Mouse (Mus musculus): ENCODE data around the gene Cd164. TPM values are rescaled to one million over a fixed set of nuclear protein-coding genes. Genes with fewer than 3 reads are reported as not detected.
A peak's percentile ranks its signal among the peaks of the same experiment; 100 is the strongest.

Gene Cd164
- 171 and 180 TPM in 2 replicates for polyA plus RNA-seq (2014; fragmentation: Nextera tagmentation; extraction: Ambion mirVana)

DNA sequence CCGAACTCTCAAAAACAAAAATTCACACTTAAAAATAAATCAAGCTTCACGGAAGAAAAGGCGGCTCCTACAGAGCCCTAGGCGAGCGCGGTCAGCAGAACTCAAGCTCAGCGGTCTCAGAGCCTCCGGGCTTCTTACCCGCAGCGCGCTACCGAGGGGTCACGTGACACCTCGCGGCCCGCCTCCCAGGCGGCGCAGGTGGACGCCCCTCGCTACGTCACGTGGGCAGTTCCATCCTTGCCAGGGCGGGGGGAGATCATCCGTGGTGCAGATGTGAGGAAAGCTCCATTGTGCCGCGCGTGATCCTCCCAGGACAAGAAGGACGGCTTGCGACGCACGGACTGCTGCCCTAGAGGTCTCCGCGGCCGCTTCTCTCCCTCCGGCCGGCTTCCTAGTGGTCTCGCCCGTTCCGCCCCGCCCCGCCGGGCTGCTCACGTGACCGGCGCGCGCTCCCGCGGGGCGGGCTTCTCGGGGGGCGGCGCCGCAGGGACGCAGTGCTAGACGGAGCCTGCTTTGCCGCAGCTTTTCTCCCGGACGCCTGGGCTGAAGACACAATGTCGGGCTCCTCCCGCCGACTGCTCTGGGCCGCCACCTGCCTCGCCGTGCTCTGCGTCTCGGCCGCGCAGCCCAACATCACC is at the start of gene Cd164:
TSS of gene Cd164 (plus strand) at position 434 of the 638 bp plus-strand sequence.
- H3K9ac ChIP-seq (ENCODE audit: low read length): peak within 1 kb of the TSS; percentile 92
- H3K27ac ChIP-seq (replicated peaks; ENCODE audit: low read depth, low read length): peak within 1 kb of the TSS; percentile 93
- H3K9me3 ChIP-seq (ENCODE audit: control insufficient read depth, low read length): no peaks in the 10 kb centered on the region
- DNase-seq (ENCODE audit: low spot score): peak; percentile 95
- H3K4me3 ChIP-seq (ENCODE audit: low read depth, low read length): peak within 1 kb of the TSS; percentile 69
- ATAC-seq (ENCODE audit: insufficient number of reproducible peaks, low FRiP score, low TSS enrichment, low read depth): peak; percentile 94
- peak within 1 kb of the TSS; percentile 62 for H3K4me2 ChIP-seq (ENCODE audit: low read depth, severe bottlenecking)
- H3K36me3 ChIP-seq (ENCODE audit: control insufficient read depth, insufficient read depth, low read length): no peaks in the 10 kb centered on the region
- no peaks in the 10 kb centered on the region for H3K27me3 ChIP-seq (ENCODE audit: control insufficient read depth, insufficient read depth, low read length)
- H3K4me1 ChIP-seq (ENCODE audit: control insufficient read depth, insufficient read depth, low read length): peaks cover 9% of the 10 kb centered on the region; the same call in 1 of the 2 replicates
- WGBS: under 1% methylated on average over 65 of the region's 69 CpGs

GRCm38 (mm10) chr10:41470693-41471092 is 48.5 kb upstream of the Cd164 start:
- H3K9ac ChIP-seq (ENCODE audit: low read length): no peak overlapping the region
- H3K4me1 ChIP-seq (ENCODE audit: control insufficient read depth, insufficient read depth, low read length): peaks cover 4% of the 10 kb centered on the region
- no peaks in the 10 kb centered on the region for H3K36me3 ChIP-seq (ENCODE audit: control insufficient read depth, insufficient read depth, low read length)
- no peaks in the 10 kb centered on the region for H3K9me3 ChIP-seq (ENCODE audit: control insufficient read depth, low read length)
- WGBS: 88% methylated on average over 3 of the region's 3 CpGs
- ATAC-seq (ENCODE audit: insufficient number of reproducible peaks, low FRiP score, low TSS enrichment, low read depth) (no peak), DNase-seq (ENCODE audit: low spot score) (no peak)
- H3K27ac ChIP-seq (replicated peaks; ENCODE audit: low read depth, low read length): no peak overlapping the region
- no peaks in the 10 kb centered on the region for H3K27me3 ChIP-seq (ENCODE audit: control insufficient read depth, insufficient read depth, low read length)
- no peak overlapping the region for H3K4me3 ChIP-seq (ENCODE audit: low read depth, low read length)
- no peak overlapping the region for H3K4me2 ChIP-seq (ENCODE audit: low read depth, severe bottlenecking)

GRCm38 (mm10) chr10:41472534-41472933 is 46.7 kb upstream of the Cd164 start:
- no peaks in the 10 kb centered on the region for H3K9me3 ChIP-seq (ENCODE audit: control insufficient read depth, low read length)
- DNase-seq (ENCODE audit: low spot score): no peak
- no peaks in the 10 kb centered on the region for H3K27me3 ChIP-seq (ENCODE audit: control insufficient read depth, insufficient read depth, low read length)
- H3K9ac ChIP-seq (ENCODE audit: low read length): no peak overlapping the region
- H3K27ac ChIP-seq (replicated peaks; ENCODE audit: low read depth, low read length): no peak overlapping the region
- H3K4me2 ChIP-seq (ENCODE audit: low read depth, severe bottlenecking): no peak overlapping the region
- no peak overlapping the region for H3K4me3 ChIP-seq (ENCODE audit: low read depth, low read length)
- ATAC-seq (ENCODE audit: insufficient number of reproducible peaks, low FRiP score, low TSS enrichment, low read depth): no peak
- peaks cover 5% of the 10 kb centered on the region for H3K4me1 ChIP-seq (ENCODE audit: control insufficient read depth, insufficient read depth, low read length)
- no peaks in the 10 kb centered on the region for H3K36me3 ChIP-seq (ENCODE audit: control insufficient read depth, insufficient read depth, low read length)

- H3K4me3 ChIP-seq (ENCODE audit: low read depth, low read length): no peak overlapping the region
- no peaks in the 10 kb centered on the region for H3K27me3 ChIP-seq (ENCODE audit: control insufficient read depth, insufficient read depth, low read length)
- no peak overlapping the region for H3K9ac ChIP-seq (ENCODE audit: low read length)
- H3K9me3 ChIP-seq (ENCODE audit: control insufficient read depth, low read length): no peaks in the 10 kb centered on the region
- WGBS: 73% methylated on average over 5 of the region's 5 CpGs
- no peak for DNase-seq (ENCODE audit: low spot score)
- ATAC-seq (ENCODE audit: insufficient number of reproducible peaks, low FRiP score, low TSS enrichment, low read depth): no peak
- no peak overlapping the region for H3K4me2 ChIP-seq (ENCODE audit: low read depth, severe bottlenecking)
- H3K27ac ChIP-seq (replicated peaks; ENCODE audit: low read depth, low read length): no peak overlapping the region
- H3K36me3 ChIP-seq (ENCODE audit: control insufficient read depth, insufficient read depth, low read length): no peaks in the 10 kb centered on the region
- H3K4me1 ChIP-seq (ENCODE audit: control insufficient read depth, insufficient read depth, low read length): peaks cover 7% of the 10 kb centered on the region
Observed at GRCm38 (mm10) chr10:41472962-41473481, 46.2 kb upstream of the Cd164 start.

GRCm38 (mm10) chr10:41473782-41474468 is 45.3 kb upstream of the Cd164 start:
- Histone ChIP-seq H3K27ac (replicated peaks; ENCODE audit: low read depth, low read length) (no peak overlapping the region), H3K27me3 (ENCODE audit: control insufficient read depth, insufficient read depth, low read length) (no peaks in the 10 kb centered on the region), H3K4me2 (ENCODE audit: low read depth, severe bottlenecking) (no peak overlapping the region), H3K4me3 (ENCODE audit: low read depth, low read length) (no peak overlapping the region), H3K4me1 (ENCODE audit: control insufficient read depth, insufficient read depth, low read length) (peaks cover 8% of the 10 kb centered on the region), H3K9me3 (ENCODE audit: control insufficient read depth, low read length) (no peaks in the 10 kb centered on the region), H3K36me3 (ENCODE audit: control insufficient read depth, insufficient read depth, low read length) (no peaks in the 10 kb centered on the region), H3K9ac (ENCODE audit: low read length) (no peak overlapping the region)
- ATAC-seq (ENCODE audit: insufficient number of reproducible peaks, low FRiP score, low TSS enrichment, low read depth) (no peak), DNase-seq (ENCODE audit: low spot score) (no peak)
- WGBS: 82% methylated on average over 6 of the region's 6 CpGs

DNA sequence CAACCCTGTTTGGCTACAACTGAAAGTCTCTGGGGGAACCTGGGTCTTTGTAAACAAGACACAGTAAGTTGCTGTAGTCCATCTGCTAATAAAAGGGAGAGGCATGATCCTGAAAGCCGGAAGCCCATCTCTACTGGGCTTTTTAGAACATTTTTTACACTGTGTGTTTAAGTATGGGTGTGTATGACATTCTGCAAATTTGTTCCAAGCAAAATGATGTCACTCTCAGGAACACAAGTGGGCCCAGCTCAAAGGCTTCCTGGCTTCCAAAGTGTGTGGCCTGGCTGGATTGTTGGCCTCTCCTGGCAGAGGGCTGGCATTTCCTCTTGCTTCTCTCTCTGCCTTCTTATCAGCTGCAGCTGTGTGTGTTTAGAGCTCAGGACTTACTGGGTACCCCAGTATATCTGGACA is 44.2 kb upstream of the Cd164 start:
- H3K36me3 ChIP-seq (ENCODE audit: control insufficient read depth, insufficient read depth, low read length): peaks cover 2% of the 10 kb centered on the region; the same call in 1 of the 2 replicates
- H3K9me3 ChIP-seq (ENCODE audit: control insufficient read depth, low read length): no peaks in the 10 kb centered on the region
- no peaks in the 10 kb centered on the region for H3K27me3 ChIP-seq (ENCODE audit: control insufficient read depth, insufficient read depth, low read length)
- H3K9ac ChIP-seq (ENCODE audit: low read length): no peak overlapping the region
- no peak overlapping the region for H3K4me3 ChIP-seq (ENCODE audit: low read depth, low read length)
- H3K4me2 ChIP-seq (ENCODE audit: low read depth, severe bottlenecking): no peak overlapping the region
- no peak for ATAC-seq (ENCODE audit: insufficient number of reproducible peaks, low FRiP score, low TSS enrichment, low read depth)
- H3K4me1 ChIP-seq (ENCODE audit: control insufficient read depth, insufficient read depth, low read length): peaks cover 8% of the 10 kb centered on the region
- no peak for DNase-seq (ENCODE audit: low spot score)
- WGBS: 58% methylated on average over 1 of the region's 1 CpGs
- no peak overlapping the region for H3K27ac ChIP-seq (replicated peaks; ENCODE audit: low read depth, low read length)

- Histone ChIP-seq H3K27ac (replicated peaks; ENCODE audit: low read depth, low read length) (peak within 1 kb of the TSS; percentile 77), H3K4me2 (ENCODE audit: low read depth, severe bottlenecking) (peak within 1 kb of the TSS; percentile 88), H3K27me3 (ENCODE audit: control insufficient read depth, insufficient read depth, low read length) (no peaks in the 10 kb centered on the region), H3K9ac (ENCODE audit: low read length) (peak within 1 kb of the TSS; percentile 77), H3K9me3 (ENCODE audit: control insufficient read depth, low read length) (no peaks in the 10 kb centered on the region), H3K4me1 (ENCODE audit: control insufficient read depth, insufficient read depth, low read length) (peaks cover 8% of the 10 kb centered on the region), H3K36me3 (ENCODE audit: control insufficient read depth, insufficient read depth, low read length) (peaks cover 2% of the 10 kb centered on the region; the same call in 1 of the 2 replicates), H3K4me3 (ENCODE audit: low read depth, low read length) (peak within 1 kb of the TSS; percentile 61)
- DNase-seq (ENCODE audit: low spot score) (peak; percentile 76), ATAC-seq (ENCODE audit: insufficient number of reproducible peaks, low FRiP score, low TSS enrichment, low read depth) (peak; percentile 67)
- under 1% methylated on average over 35 of the region's 35 CpGs for WGBS
Observed at GRCm38 (mm10) chr10:41476171-41477017, 42.8 kb upstream of the Cd164 start, which contains the start of gene Mical1. TSS of gene Mical1 (plus strand) at chr10:41476314.

GRCm38 (mm10) chr10:41477018-41477277 is 42.3 kb upstream of the Cd164 start:
- H3K9ac ChIP-seq (ENCODE audit: low read length): peak overlapping the region; percentile 77
- no peak overlapping the region for H3K27ac ChIP-seq (replicated peaks; ENCODE audit: low read depth, low read length)
- H3K4me2 ChIP-seq (ENCODE audit: low read depth, severe bottlenecking): peak overlapping the region; percentile 88
- DNase-seq (ENCODE audit: low spot score): no peak
- ATAC-seq (ENCODE audit: insufficient number of reproducible peaks, low FRiP score, low TSS enrichment, low read depth): 0 out of 2 replicates have a peak, but pooled peaks have one; percentile 0
- peaks cover 8% of the 10 kb centered on the region for H3K4me1 ChIP-seq (ENCODE audit: control insufficient read depth, insufficient read depth, low read length)
- no peaks in the 10 kb centered on the region for H3K27me3 ChIP-seq (ENCODE audit: control insufficient read depth, insufficient read depth, low read length)
- no peaks in the 10 kb centered on the region for H3K9me3 ChIP-seq (ENCODE audit: control insufficient read depth, low read length)
- H3K36me3 ChIP-seq (ENCODE audit: control insufficient read depth, insufficient read depth, low read length): peaks cover 2% of the 10 kb centered on the region; the same call in 1 of the 2 replicates
- WGBS: 0% methylated on average over 9 of the region's 9 CpGs
- peak overlapping the region; percentile 61 for H3K4me3 ChIP-seq (ENCODE audit: low read depth, low read length)
